Mouse (Mus musculus): ENCODE results near the gene Cspg5.

- TF ChIP-seq EP300 (IDR thresholded peaks at IDR 0.05): no peak
- no peak for TF ChIP-seq CTCF (IDR thresholded peaks at IDR 0.05)
Observed at GRCm38 (mm10) chr9:110208967-110209366, 34.6 kb upstream of the Cspg5 start.
